Mouse (Mus musculus): ENCODE data around the gene Gemin5. TPM values are rescaled to one million over a fixed set of nuclear protein-coding genes. Genes with fewer than 3 reads are reported as not detected.
A peak's percentile ranks its signal among the peaks of the same experiment; 100 is the strongest.
"Not testable (repeated sequence)": the region's sequence is repeated elsewhere in the genome, so short reads cannot be mapped to it uniquely, and the experiment has no call there.

Gemin5 gene
- polyA plus RNA-seq, 1 experiment from 2014 or later, result 27.6 TPM

DNA sequence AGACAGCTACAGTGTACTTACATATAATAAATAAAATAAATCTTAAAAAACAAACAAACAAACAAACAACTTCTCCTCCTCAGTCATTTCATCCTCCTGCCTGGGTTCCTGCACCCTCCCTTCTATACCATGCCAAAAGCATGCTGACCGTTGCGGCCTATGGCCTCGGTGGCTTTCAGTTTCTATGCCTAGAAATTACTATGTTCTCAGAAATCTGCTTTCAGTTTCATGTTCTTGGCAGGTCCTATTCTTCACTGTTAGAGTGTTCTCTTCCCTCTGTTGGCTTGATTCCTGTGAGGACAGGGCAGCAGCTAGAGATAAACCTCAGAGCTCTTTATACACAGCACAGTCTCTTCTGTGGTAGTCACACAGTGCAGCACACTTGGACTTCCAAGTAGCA is 15.2 kb upstream of the Gemin5 start:
- 86% methylated on average over 3 of the region's 3 CpGs for WGBS

DNA sequence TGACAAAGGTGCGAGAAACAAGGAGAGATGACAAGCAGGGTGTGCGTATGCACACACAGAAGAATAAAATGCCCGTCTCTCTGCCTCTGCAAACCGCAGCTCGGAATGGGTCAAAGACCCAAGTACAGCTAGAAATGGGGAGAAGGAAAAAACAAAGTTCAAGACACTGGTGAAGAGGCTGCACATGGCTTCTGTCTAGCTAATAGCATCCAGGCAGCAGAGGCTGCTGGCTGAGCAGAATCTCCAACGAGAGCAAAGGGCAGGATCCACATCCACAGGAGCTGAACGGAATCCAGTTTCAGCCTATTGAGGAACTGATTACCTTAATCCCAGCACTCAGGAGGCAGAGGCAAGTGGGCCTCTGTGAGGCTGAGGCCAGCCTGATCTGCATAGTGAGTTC is 12.4 kb upstream of the Gemin5 start:
- no peak for DNase-seq (ENCODE audit: low spot score)
- WGBS, result 93% methylated on average over 7 of the region's 7 CpGs
- Histone ChIP-seq H3K27ac (ENCODE audit: low read depth, low read length) (no peak overlapping the region), H3K9me3 (ENCODE audit: control insufficient read depth, low read length) (no peaks in the 10 kb centered on the region), H3K4me2 (ENCODE audit: low read depth) (no peak overlapping the region), H3K27me3 (ENCODE audit: control insufficient read depth, insufficient read depth, low read length) (no peaks in the 10 kb centered on the region), H3K4me1 (ENCODE audit: control insufficient read depth, insufficient read depth, low read length) (no peaks in the 10 kb centered on the region), H3K4me3 (ENCODE audit: low read depth, low read length) (no peak overlapping the region), H3K36me3 (ENCODE audit: control insufficient read depth, insufficient read depth, low read length) (peaks cover 4% of the 10 kb centered on the region; the same call in 1 of the 2 replicates), H3K9ac (ENCODE audit: low read length) (no peak overlapping the region)
- no peak for ATAC-seq (ENCODE audit: insufficient read depth, low FRiP score, low TSS enrichment)

More for the DNA sequence above, 15.2 kb upstream of the Gemin5 start:
- Histone ChIP-seq H3K9me3 (ENCODE audit: control insufficient read depth, low read length) (no peaks in the 10 kb centered on the region), H3K4me3 (ENCODE audit: low read depth, low read length) (no peak overlapping the region), H3K36me3 (ENCODE audit: control insufficient read depth, insufficient read depth, low read length) (no peaks in the 10 kb centered on the region), H3K9ac (ENCODE audit: low read length) (no peak overlapping the region), H3K4me1 (ENCODE audit: control insufficient read depth, insufficient read depth, low read length) (no peaks in the 10 kb centered on the region), H3K27me3 (ENCODE audit: control insufficient read depth, insufficient read depth, low read length) (no peaks in the 10 kb centered on the region), H3K4me2 (ENCODE audit: low read depth) (no peak overlapping the region), H3K27ac (ENCODE audit: low read depth, low read length) (no peak overlapping the region)
- DNase-seq (ENCODE audit: low spot score) (no peak), ATAC-seq (ENCODE audit: insufficient read depth, low FRiP score, low TSS enrichment) (no peak)

DNA sequence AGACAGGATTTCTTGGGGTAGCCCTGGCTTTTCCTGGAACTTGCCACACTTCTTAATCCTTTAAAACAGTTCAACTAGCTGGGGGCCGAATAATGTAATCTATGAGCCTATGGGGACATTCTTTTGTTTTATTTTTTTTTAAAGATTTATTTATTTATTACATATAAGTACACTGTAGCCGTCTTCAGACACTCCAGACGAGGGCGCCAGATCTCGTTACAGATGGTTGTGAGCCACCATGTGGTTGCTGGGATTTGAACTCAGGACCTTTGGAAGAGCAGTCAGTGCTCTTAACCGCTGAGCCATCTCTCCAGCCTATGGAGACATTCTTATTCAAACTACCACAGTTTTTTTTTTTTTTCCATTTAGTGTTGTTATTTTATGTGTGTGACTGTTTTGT is 11.6 kb upstream of the Gemin5 start:
- H3K4me1 ChIP-seq (ENCODE audit: control insufficient read depth, insufficient read depth, low read length); H3K27me3 ChIP-seq (ENCODE audit: control insufficient read depth, insufficient read depth, low read length); DNase-seq (ENCODE audit: low spot score); ATAC-seq (ENCODE audit: insufficient read depth, low FRiP score, low TSS enrichment); H3K36me3 ChIP-seq (ENCODE audit: control insufficient read depth, insufficient read depth, low read length); H3K9ac ChIP-seq (ENCODE audit: low read length); H3K27ac ChIP-seq (ENCODE audit: low read depth, low read length); H3K4me3 ChIP-seq (ENCODE audit: low read depth, low read length); H3K4me2 ChIP-seq (ENCODE audit: low read depth); H3K9me3 ChIP-seq (ENCODE audit: control insufficient read depth, low read length): not testable (repeated sequence)
- 96% methylated on average over 6 of the region's 6 CpGs for WGBS

DNA sequence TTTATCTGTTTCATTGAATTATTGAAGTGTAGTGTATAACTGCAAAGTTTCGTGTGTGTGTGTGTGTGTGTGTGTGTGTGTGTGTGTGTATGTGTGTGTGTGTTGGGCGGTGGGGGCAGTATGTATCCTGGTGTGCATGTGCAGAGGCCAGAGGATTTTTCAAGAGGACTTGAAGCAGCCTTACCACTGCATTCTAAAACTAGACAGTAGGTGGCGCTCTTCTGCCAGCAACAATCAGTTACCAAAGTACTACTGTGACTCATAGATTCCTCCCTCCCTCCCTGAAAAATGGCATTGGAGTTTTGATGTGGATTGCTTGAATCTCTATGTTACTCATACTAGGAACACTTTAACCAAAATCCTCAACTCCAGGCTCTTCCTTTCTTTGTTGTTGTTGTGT is 11.2 kb upstream of the Gemin5 start:
- ATAC-seq (ENCODE audit: insufficient read depth, low FRiP score, low TSS enrichment), result no peak
- WGBS, result 21% methylated on average over 3 of the region's 3 CpGs
- no peak overlapping the region for H3K4me3 ChIP-seq (ENCODE audit: low read depth, low read length)

DNA sequence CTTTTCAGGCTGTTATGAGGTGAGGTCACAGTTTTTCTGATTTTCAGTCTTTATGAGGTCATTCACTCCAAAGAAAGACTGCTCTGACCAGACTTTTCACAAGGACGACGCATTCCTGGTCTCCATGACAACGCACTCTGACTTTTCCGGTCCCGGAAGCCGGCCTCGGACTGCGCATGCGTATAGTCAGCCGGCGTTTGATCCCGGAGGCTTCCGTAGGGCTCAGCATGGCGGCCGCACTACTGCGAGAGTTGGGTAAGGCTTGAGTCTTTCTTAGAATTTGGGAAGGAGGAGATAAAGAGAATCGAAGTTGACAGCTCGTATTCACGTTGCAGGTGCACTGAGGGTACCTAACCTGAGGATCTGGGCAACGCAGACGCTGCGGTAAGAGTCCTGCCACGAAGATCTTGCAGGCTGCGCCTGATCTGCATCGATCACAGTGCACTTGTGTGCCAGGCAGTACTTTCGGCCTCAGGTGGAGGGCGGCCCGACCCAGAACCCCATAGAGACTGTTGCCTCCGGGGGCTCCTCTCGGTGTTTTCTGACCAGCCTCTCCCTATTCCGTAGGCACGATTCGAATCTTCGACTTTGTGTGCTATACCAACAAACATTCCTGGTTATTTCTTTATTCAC is 3.2 kb upstream of the Gemin5 start, which contains the start of gene Mrpl22:
Gene Mrpl22, plus strand, starts transcription at position 203 of the 633 bp plus-strand sequence.
- Histone ChIP-seq H3K27me3 (ENCODE audit: control insufficient read depth, insufficient read depth, low read length) (no peaks in the 10 kb centered on the region), H3K4me2 (ENCODE audit: low read depth) (peak within 1 kb of the TSS; percentile 63), H3K4me1 (ENCODE audit: control insufficient read depth, insufficient read depth, low read length) (no peaks in the 10 kb centered on the region; the same call in 1 of the 2 replicates), H3K9me3 (ENCODE audit: control insufficient read depth, low read length) (no peaks in the 10 kb centered on the region), H3K4me3 (ENCODE audit: low read depth, low read length) (peak within 1 kb of the TSS; percentile 69), H3K36me3 (ENCODE audit: control insufficient read depth, insufficient read depth, low read length) (peaks cover 5% of the 10 kb centered on the region; the same call in 1 of the 2 replicates), H3K9ac (ENCODE audit: low read length) (peak within 1 kb of the TSS; percentile 71), H3K27ac (ENCODE audit: low read depth, low read length) (no peak within 1 kb of the TSS; the same call in 1 of the 2 replicates)
- DNase-seq (ENCODE audit: low spot score) (peak; percentile 97), ATAC-seq (ENCODE audit: insufficient read depth, low FRiP score, low TSS enrichment) (peak; percentile 73)
- under 1% methylated on average over 34 of the region's 34 CpGs for WGBS

More for the DNA sequence above, 11.2 kb upstream of the Gemin5 start:
- peak; percentile 69 for DNase-seq (ENCODE audit: low spot score)
- no peaks in the 10 kb centered on the region for H3K27me3 ChIP-seq (ENCODE audit: control insufficient read depth, insufficient read depth, low read length)
- peaks cover 9% of the 10 kb centered on the region for H3K36me3 ChIP-seq (ENCODE audit: control insufficient read depth, insufficient read depth, low read length)
- no peaks in the 10 kb centered on the region for H3K4me1 ChIP-seq (ENCODE audit: control insufficient read depth, insufficient read depth, low read length)
- H3K9me3 ChIP-seq (ENCODE audit: control insufficient read depth, low read length), result no peaks in the 10 kb centered on the region
- no peak overlapping the region for H3K4me2 ChIP-seq (ENCODE audit: low read depth)
- no peak overlapping the region for H3K9ac ChIP-seq (ENCODE audit: low read length)
- H3K27ac ChIP-seq (ENCODE audit: low read depth, low read length), result no peak overlapping the region

DNA sequence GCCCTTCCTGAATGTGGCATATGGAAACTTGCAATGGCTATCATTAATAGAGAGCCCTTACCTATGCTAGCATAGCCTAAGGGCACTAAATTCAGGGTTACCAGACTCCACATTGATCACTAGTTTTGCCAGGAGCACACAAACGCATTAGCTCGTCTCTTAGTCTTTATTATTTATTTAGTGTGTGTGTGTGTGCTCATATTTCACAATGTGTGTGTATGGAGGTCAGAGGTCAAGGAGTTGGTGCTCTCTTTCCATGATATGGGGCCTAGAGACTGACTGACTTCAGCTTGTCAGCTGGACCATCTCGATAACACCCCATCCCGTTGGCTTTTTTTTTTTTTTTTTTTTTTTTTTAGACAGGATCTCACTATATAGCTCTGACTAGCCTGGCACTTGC is 1.3 kb upstream of the Gemin5 start:
- 82% methylated on average over 4 of the region's 4 CpGs for WGBS
- H3K4me2 ChIP-seq (ENCODE audit: low read depth), result no peak overlapping the region
- no peaks in the 10 kb centered on the region for H3K27me3 ChIP-seq (ENCODE audit: control insufficient read depth, insufficient read depth, low read length)
- ATAC-seq (ENCODE audit: insufficient read depth, low FRiP score, low TSS enrichment), result no peak
- no peak overlapping the region for H3K27ac ChIP-seq (ENCODE audit: low read depth, low read length)
- no peak overlapping the region for H3K9ac ChIP-seq (ENCODE audit: low read length)
- no peaks in the 10 kb centered on the region; the same call in 1 of the 2 replicates for H3K4me1 ChIP-seq (ENCODE audit: control insufficient read depth, insufficient read depth, low read length)
- no peak for DNase-seq (ENCODE audit: low spot score)
- no peaks in the 10 kb centered on the region for H3K9me3 ChIP-seq (ENCODE audit: control insufficient read depth, low read length)
- no peak overlapping the region for H3K4me3 ChIP-seq (ENCODE audit: low read depth, low read length)
- peaks cover 2% of the 10 kb centered on the region; the same call in 1 of the 2 replicates for H3K36me3 ChIP-seq (ENCODE audit: control insufficient read depth, insufficient read depth, low read length)

DNA sequence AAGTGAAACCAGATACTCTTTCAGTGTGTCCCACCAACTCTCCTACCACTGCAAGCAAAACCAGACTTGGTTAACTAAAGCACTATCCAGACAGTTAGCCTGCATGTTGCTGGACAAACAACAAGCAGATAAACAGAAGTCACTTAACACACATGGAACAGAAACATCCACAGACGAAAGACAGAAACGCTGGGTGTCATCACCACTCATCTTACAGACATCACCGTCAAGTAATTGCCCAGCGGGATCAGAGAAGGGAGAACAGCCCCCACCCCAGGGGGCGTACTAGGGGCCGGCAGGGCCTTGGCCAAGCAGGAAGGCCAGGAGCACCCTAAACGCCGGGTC is 545 bp downstream of the Gemin5 start:
- peak overlapping the region; percentile 47; the same call in 1 of the 2 replicates for H3K27ac ChIP-seq (ENCODE audit: low read depth, low read length)
- H3K27me3 ChIP-seq (ENCODE audit: control insufficient read depth, insufficient read depth, low read length), result no peaks in the 10 kb centered on the region
- 0% methylated on average over 8 of the region's 8 CpGs for WGBS
- peak overlapping the region; percentile 59 for H3K4me2 ChIP-seq (ENCODE audit: low read depth)
- no peak for ATAC-seq (ENCODE audit: insufficient read depth, low FRiP score, low TSS enrichment)
- DNase-seq (ENCODE audit: low spot score), result no peak
- H3K36me3 ChIP-seq (ENCODE audit: control insufficient read depth, insufficient read depth, low read length), result peaks cover 2% of the 10 kb centered on the region; the same call in 1 of the 2 replicates
- peak overlapping the region; percentile 81 for H3K4me3 ChIP-seq (ENCODE audit: low read depth, low read length)
- H3K9ac ChIP-seq (ENCODE audit: low read length), result peak overlapping the region; percentile 82
- H3K4me1 ChIP-seq (ENCODE audit: control insufficient read depth, insufficient read depth, low read length), result no peaks in the 10 kb centered on the region; the same call in 1 of the 2 replicates
- no peaks in the 10 kb centered on the region for H3K9me3 ChIP-seq (ENCODE audit: control insufficient read depth, low read length)

DNA sequence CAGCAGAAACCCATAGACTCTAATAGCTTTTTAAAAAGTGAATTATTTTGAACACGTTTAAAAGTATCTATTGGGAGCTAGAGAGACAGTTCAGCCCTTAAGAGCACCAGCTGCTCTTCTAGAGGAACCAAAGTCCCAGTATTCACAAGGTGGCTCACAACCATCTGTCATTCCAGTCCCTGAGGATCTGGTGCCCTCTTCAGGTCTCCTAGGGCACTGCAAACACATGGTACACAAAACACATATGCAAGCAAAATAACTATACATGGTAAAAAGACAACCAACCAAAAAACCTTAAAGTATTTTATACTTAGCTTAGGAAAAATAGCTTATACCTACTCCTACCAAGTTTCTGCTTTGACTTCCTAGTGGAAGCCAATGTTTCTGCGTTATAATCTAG is 3.3 kb downstream of the Gemin5 start:
- Histone ChIP-seq H3K27ac (ENCODE audit: low read depth, low read length) (no peak overlapping the region), H3K27me3 (ENCODE audit: control insufficient read depth, insufficient read depth, low read length) (no peaks in the 10 kb centered on the region), H3K9ac (ENCODE audit: low read length) (no peak overlapping the region), H3K9me3 (ENCODE audit: control insufficient read depth, low read length) (no peaks in the 10 kb centered on the region), H3K4me1 (ENCODE audit: control insufficient read depth, insufficient read depth, low read length) (no peaks in the 10 kb centered on the region), H3K4me2 (ENCODE audit: low read depth) (no peak overlapping the region), H3K36me3 (ENCODE audit: control insufficient read depth, insufficient read depth, low read length) (peaks cover 2% of the 10 kb centered on the region; the same call in 1 of the 2 replicates), H3K4me3 (ENCODE audit: low read depth, low read length) (no peak overlapping the region)
- WGBS, result 91% methylated on average over 2 of the region's 2 CpGs
- ATAC-seq (ENCODE audit: insufficient read depth, low FRiP score, low TSS enrichment) (no peak), DNase-seq (ENCODE audit: low spot score) (no peak)

DNA sequence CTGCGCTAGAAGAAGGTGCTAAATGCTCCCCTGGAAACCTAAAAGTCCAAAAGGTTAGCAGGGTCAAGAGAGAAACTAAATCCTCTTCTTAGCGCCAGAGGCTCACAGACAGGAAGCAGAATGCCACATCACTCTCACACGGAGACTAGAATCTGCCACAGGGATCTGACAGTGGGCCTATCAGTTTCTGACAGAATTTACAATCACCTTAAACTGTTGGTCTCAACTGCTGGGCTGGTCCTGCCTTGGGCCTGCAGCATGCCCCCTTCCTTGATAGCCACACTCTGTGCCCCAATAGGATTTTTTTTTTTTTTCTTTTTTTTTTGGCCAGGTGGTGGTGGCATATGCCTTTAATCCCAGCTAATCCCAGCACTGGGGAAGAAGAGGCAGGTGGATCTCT is 11.5 kb downstream of the Gemin5 start:
- H3K4me3 ChIP-seq (ENCODE audit: low read depth, low read length), result no peak overlapping the region
- 88% methylated on average over 3 of the region's 3 CpGs for WGBS
- peaks cover 14% of the 10 kb centered on the region for H3K36me3 ChIP-seq (ENCODE audit: control insufficient read depth, insufficient read depth, low read length)
- H3K4me2 ChIP-seq (ENCODE audit: low read depth), result no peak overlapping the region
- no peaks in the 10 kb centered on the region for H3K4me1 ChIP-seq (ENCODE audit: control insufficient read depth, insufficient read depth, low read length)
- no peak overlapping the region for H3K9ac ChIP-seq (ENCODE audit: low read length)
- ATAC-seq (ENCODE audit: insufficient read depth, low FRiP score, low TSS enrichment), result no peak
- DNase-seq (ENCODE audit: low spot score), result no peak
- no peak overlapping the region for H3K27ac ChIP-seq (ENCODE audit: low read depth, low read length)
- no peaks in the 10 kb centered on the region for H3K9me3 ChIP-seq (ENCODE audit: control insufficient read depth, low read length)
- no peaks in the 10 kb centered on the region for H3K27me3 ChIP-seq (ENCODE audit: control insufficient read depth, insufficient read depth, low read length)

All from neural tube, embryonic 11.5 days (tissue).